Mouse (Mus musculus): ENCODE results near the gene Miga1.

- TF ChIP-seq CTCF (IDR thresholded peaks at IDR 0.05; ENCODE audit: low read depth, low read length), result no peak
- TF ChIP-seq POLR2A (IDR thresholded peaks at IDR 0.05; ENCODE audit: insufficient read depth, low read length), result no peak
These were observed 6.6 kb downstream of the Miga1 start for GRCm38 (mm10) chr3:152333641-152334040.

Measured in ES-Bruce4 (cell line).